Mouse (Mus musculus): ENCODE data around the gene Srr. TPM values are rescaled to one million over a fixed set of nuclear protein-coding genes. Genes with fewer than 3 reads are reported as not detected.

The Srr gene
- polyA plus RNA-seq, 1 experiment from 2014 or later = 24.4 TPM

GRCm38 (mm10) chr11:74897678-74898516, 27.9 kb downstream of the Srr start, which contains the start of gene Tsr1:
Gene Tsr1, plus strand, starts transcription at chr11:74898071.
- H3K9ac ChIP-seq (ENCODE audit: low read depth, low read length) = peak within 1 kb of the TSS; percentile 75
- H3K4me3 ChIP-seq (replicated peaks; ENCODE audit: low read depth, low read length) = peak within 1 kb of the TSS; percentile 83
- H3K27ac ChIP-seq = peak within 1 kb of the TSS; percentile 84
- H3K4me1 ChIP-seq (replicated peaks; ENCODE audit: insufficient read depth, low read length) = peaks cover 4% of the 10 kb centered on the region; the same call in 1 of the 2 replicates
- under 1% methylated on average over 54 of the region's 54 CpGs for WGBS
- peaks cover 24% of the 10 kb centered on the region for H3K36me3 ChIP-seq (ENCODE audit: insufficient read depth, low read length)
- no peaks in the 10 kb centered on the region for H3K9me3 ChIP-seq (replicated peaks; ENCODE audit: low read length)
- peak within 1 kb of the TSS; percentile 97 for H3K4me2 ChIP-seq (ENCODE audit: low read length)
- ATAC-seq (replicated peaks; ENCODE audit: low FRiP score, low read depth) (peak; percentile 86), DNase-seq (ENCODE audit: low spot score) (peak; percentile 97)
- no peaks in the 10 kb centered on the region for H3K27me3 ChIP-seq (ENCODE audit: insufficient read depth, low read length)
- TF ChIP-seq CTCF (IDR thresholded peaks at IDR 0.05; ENCODE audit: low read depth) = 0 out of 2 replicates have a peak, but pooled peaks have one; percentile 4

- H3K9me3 ChIP-seq (replicated peaks; ENCODE audit: low read length) = no peaks in the 10 kb centered on the region
- H3K4me1 ChIP-seq (replicated peaks; ENCODE audit: insufficient read depth, low read length) = peaks cover 4% of the 10 kb centered on the region; the same call in 1 of the 2 replicates
- 3% methylated on average over 67 of the region's 74 CpGs for WGBS
- peak within 1 kb of the TSS; percentile 84 for H3K27ac ChIP-seq
- no peak for TF ChIP-seq CTCF (IDR thresholded peaks at IDR 0.05; ENCODE audit: low read depth)
- H3K9ac ChIP-seq (ENCODE audit: low read depth, low read length) = peak within 1 kb of the TSS; percentile 75
- peak; percentile 62 for DNase-seq (ENCODE audit: low spot score)
- peak within 1 kb of the TSS; percentile 83 for H3K4me3 ChIP-seq (replicated peaks; ENCODE audit: low read depth, low read length)
- ATAC-seq (replicated peaks; ENCODE audit: low FRiP score, low read depth) = peak; percentile 58
- peaks cover 19% of the 10 kb centered on the region for H3K36me3 ChIP-seq (ENCODE audit: insufficient read depth, low read length)
- H3K4me2 ChIP-seq (ENCODE audit: low read length) = peak within 1 kb of the TSS; percentile 97
- H3K27me3 ChIP-seq (ENCODE audit: insufficient read depth, low read length) = no peaks in the 10 kb centered on the region
Measured at GRCm38 (mm10) chr11:74896901-74897677, 28.7 kb downstream of the Srr start, which contains the start of gene Sgsm2. Gene Sgsm2, minus strand, starts transcription at chr11:74897060.

GRCm38 (mm10) chr11:74895980-74896900, 29.5 kb downstream of the Srr start:
- Histone ChIP-seq H3K4me2 (ENCODE audit: low read length) (peak overlapping the region; percentile 97), H3K9ac (ENCODE audit: low read depth, low read length) (peak overlapping the region; percentile 75), H3K27me3 (ENCODE audit: insufficient read depth, low read length) (no peaks in the 10 kb centered on the region), H3K4me1 (replicated peaks; ENCODE audit: insufficient read depth, low read length) (peaks cover 4% of the 10 kb centered on the region; the same call in 1 of the 2 replicates), H3K4me3 (replicated peaks; ENCODE audit: low read depth, low read length) (peak overlapping the region; percentile 83), H3K36me3 (ENCODE audit: insufficient read depth, low read length) (peaks cover 11% of the 10 kb centered on the region; the same call in 1 of the 2 replicates), H3K27ac (peak overlapping the region; percentile 84), H3K9me3 (replicated peaks; ENCODE audit: low read length) (no peaks in the 10 kb centered on the region)
- TF ChIP-seq CTCF (IDR thresholded peaks at IDR 0.05; ENCODE audit: low read depth) = peak; percentile 52
- 2% methylated on average over 41 of the region's 55 CpGs for WGBS
- peak; percentile 52 for DNase-seq (ENCODE audit: low spot score)
- ATAC-seq (replicated peaks; ENCODE audit: low FRiP score, low read depth) = peak; percentile 63

GRCm38 (mm10) chr11:74894619-74895018, 31.1 kb downstream of the Srr start:
- ATAC-seq (replicated peaks; ENCODE audit: low FRiP score, low read depth) = no peak
- 82% methylated on average over 4 of the region's 4 CpGs for WGBS

GRCm38 (mm10) chr11:74883098-74883497, 42.6 kb downstream of the Srr start:
- Histone ChIP-seq H3K4me3 (replicated peaks; ENCODE audit: low read depth, low read length) (no peak overlapping the region), H3K4me2 (ENCODE audit: low read length) (no peak overlapping the region), H3K9me3 (replicated peaks; ENCODE audit: low read length) (no peaks in the 10 kb centered on the region), H3K27ac (no peak overlapping the region), H3K4me1 (replicated peaks; ENCODE audit: insufficient read depth, low read length) (no peaks in the 10 kb centered on the region), H3K27me3 (ENCODE audit: insufficient read depth, low read length) (no peaks in the 10 kb centered on the region), H3K9ac (ENCODE audit: low read depth, low read length) (no peak overlapping the region), H3K36me3 (ENCODE audit: insufficient read depth, low read length) (no peaks in the 10 kb centered on the region)
- TF ChIP-seq CTCF (IDR thresholded peaks at IDR 0.05; ENCODE audit: low read depth) = no peak
- DNase-seq (ENCODE audit: low spot score) = no peak
- WGBS = 91% methylated on average over 10 of the region's 10 CpGs
- ATAC-seq (replicated peaks; ENCODE audit: low FRiP score, low read depth) = no peak

More at GRCm38 (mm10) chr11:74894619-74895018, 31.1 kb downstream of the Srr start:
- Histone ChIP-seq H3K4me3 (replicated peaks; ENCODE audit: low read depth, low read length) (no peak overlapping the region), H3K9me3 (replicated peaks; ENCODE audit: low read length) (no peaks in the 10 kb centered on the region), H3K27me3 (ENCODE audit: insufficient read depth, low read length) (no peaks in the 10 kb centered on the region), H3K27ac (no peak overlapping the region), H3K36me3 (ENCODE audit: insufficient read depth, low read length) (0 out of 2 replicates have a peak, but pooled peaks cover 2% of the 10 kb centered on the region), H3K9ac (ENCODE audit: low read depth, low read length) (no peak overlapping the region), H3K4me2 (ENCODE audit: low read length) (no peak overlapping the region), H3K4me1 (replicated peaks; ENCODE audit: insufficient read depth, low read length) (peaks cover 4% of the 10 kb centered on the region; the same call in 1 of the 2 replicates)
- DNase-seq (ENCODE audit: low spot score) = no peak
- TF ChIP-seq CTCF (IDR thresholded peaks at IDR 0.05; ENCODE audit: low read depth) = no peak
